Mouse (Mus musculus) naive thymus-derived CD4-positive, alpha-beta T cell, adult 5 months (primary cell): ENCODE data around the gene Mcm3ap. TPM values are rescaled to one million over a fixed set of nuclear protein-coding genes. Genes with fewer than 3 reads are reported as not detected.

Source experiments
- polyA plus RNA-seq: library from polyadenylated mRNA; unstranded; fragments of 100-300 nt; shearing (Covaris generic); gene quantifications from one replicate; pipeline ENCODE4 v1.2.1, GENCODE M21; 2017

Mcm3ap gene
- polyA plus RNA-seq: 84.2 TPM

GRCm38 (mm10) chr10:76468203-76469162, at the start of gene Mcm3ap, which contains the start of gene Ybey:
Gene Mcm3ap, plus strand, starts transcription at chr10:76468927.
Gene Ybey, minus strand, starts transcription at chr10:76469114.

DNA sequence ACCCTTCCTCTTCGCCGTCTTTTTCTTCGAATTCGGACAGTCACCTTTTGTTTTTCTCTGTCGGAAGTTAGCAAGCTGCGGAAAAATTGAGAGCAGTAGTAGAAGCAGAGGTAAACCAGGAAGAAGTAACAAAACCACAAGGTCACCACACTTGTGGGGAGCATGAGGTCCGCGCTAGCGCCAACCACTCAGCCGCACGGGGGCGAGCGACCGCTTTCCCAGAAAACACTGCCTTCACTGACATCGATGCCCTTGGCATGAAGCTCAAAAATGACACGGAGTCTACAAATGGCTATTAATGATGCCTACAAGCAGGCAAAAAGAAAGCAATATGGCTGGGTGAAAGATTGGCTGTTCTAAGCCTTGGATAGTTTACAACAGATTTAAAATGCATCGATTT, 28.4 kb upstream of the Mcm3ap start, which contains the start of gene AC141477.1:
TSS of gene AC141477.1 (minus strand) at position 164 of the 400 bp plus-strand sequence.

DNA sequence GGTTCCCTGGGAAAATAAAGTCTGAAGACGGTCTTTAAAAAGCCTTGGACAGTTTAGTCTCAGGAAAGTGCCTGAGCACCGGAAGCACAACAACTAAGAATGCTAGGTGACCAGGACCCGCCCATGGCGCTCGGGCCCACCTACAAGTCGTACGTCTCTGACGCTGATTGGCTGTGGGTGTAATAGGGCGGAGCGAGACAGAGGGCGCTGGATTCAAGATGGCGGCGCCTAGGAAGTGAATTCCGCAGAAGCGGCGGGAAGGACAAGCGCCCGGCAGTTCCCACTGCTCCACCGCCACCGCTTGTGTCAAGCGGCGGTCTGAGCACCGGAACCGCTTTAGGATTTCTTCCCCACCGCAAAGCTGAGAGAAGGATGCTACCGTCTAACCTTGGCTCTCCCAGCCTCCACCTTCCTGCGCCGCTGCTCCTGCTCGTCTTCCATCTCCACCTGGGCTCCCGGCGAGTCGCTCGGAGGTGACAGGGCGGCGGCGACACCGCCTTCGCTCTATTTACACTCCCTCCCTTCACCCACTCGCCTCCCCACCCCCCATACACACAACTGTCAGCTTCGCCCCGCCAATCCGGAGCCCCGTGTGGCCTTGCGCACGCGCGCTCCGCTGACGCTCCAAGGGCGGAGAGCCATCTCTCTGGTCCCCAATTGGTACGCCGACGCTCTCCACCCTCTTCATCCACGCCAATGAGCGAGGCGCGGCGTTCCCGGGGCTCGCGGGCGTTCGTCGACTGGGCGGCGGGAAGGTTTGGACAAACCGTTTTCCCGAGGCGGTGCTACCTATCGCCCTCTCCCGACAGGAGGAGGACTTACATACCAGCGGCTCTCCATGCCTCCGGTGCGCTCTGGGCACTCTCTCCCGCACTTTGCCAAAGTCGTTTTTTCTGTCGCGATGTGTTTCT, 26.3 kb upstream of the Mcm3ap start, which contains the start of gene Pcnt:
TSS of gene Pcnt (minus strand) at position 609 of the 911 bp plus-strand sequence.

DNA sequence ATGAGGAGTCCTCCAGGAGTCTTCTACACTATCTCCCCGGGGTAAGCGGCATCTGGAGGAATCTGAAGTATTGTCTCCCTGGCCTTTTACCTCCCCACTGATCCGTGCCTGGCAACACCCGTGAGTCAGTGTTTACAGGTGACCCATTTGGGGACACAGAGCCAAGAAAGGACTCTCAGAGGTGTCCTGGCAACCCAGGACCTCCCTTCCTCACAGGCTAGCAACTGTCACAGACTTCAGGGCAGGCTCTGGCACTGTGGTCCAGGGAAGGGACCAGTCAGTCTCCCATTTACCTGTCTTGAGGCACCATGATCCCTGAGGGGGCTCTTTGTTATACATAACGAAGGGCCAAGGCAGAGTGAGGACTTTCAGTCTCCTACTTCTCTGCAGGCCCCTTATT, 19.9 kb upstream of the Mcm3ap start, which contains the start of gene 2610028H24Rik:
TSS of gene 2610028H24Rik (plus strand) at position 231 of the 400 bp plus-strand sequence.

DNA sequence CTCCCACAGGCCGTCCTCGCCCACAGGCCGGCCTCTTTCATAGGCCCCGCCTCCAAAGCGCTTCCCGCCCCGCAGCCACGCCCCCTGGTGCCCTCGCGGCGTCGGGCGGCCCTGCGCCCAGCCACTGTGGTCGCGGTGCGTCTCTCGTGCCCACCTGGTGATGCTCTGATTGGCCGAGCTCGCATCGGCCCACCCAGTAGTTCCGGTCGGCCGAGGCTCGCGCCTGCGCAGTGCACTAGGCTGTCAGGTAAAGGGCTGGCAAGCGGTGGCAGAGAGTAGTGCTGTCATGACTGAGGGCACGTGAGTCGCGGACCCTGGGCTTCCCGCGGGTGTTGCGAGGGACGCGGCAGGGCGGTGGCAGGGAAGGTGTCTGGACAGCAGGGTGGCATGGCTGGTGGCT, 62.6 kb downstream of the Mcm3ap start, which contains the start of gene Lss:
TSS of gene Lss (plus strand) at position 214 of the 400 bp plus-strand sequence.

GRCm38 (mm10) chr10:76561972-76562371, 93.2 kb downstream of the Mcm3ap start, which contains the start of gene Spatc1l:
Gene Spatc1l, plus strand, starts transcription at chr10:76562272.

Other genes with a start within 250 kb of the Mcm3ap start
- 13.6 TPM for gene Prmt2, start 231.1 kb upstream of the Mcm3ap start, polyA plus RNA-seq
- gene S100b, start 215.1 kb upstream of the Mcm3ap start, polyA plus RNA-seq: not detected
- 4.5 TPM for gene Dip2a, start 123.6 kb upstream of the Mcm3ap start, polyA plus RNA-seq
- 21.6 TPM for gene AC141477.1, start 28.5 kb upstream of the Mcm3ap start, polyA plus RNA-seq
- gene Pcnt, start 26.1 kb upstream of the Mcm3ap start, polyA plus RNA-seq: 35.0 TPM
- gene 2610028H24Rik, start 19.8 kb upstream of the Mcm3ap start, polyA plus RNA-seq: not detected
- 1.0 TPM for gene Ybey, start 187 bp downstream of the Mcm3ap start, polyA plus RNA-seq
- gene Lss, start 62.7 kb downstream of the Mcm3ap start, polyA plus RNA-seq: 18.6 TPM
- gene Spatc1l, start 93.3 kb downstream of the Mcm3ap start, polyA plus RNA-seq: not detected
- not detected for gene Ftcd, start 106.7 kb downstream of the Mcm3ap start, polyA plus RNA-seq
- gene Col6a2, start 154.7 kb downstream of the Mcm3ap start, polyA plus RNA-seq: not detected